Comparison of ENCODE assay signal across 11 mouse cellular contexts in genomic region chr9:65460198-65460597, GRCm38 (mm10). TPM values are rescaled to one million over a fixed set of nuclear protein-coding genes. Genes with fewer than 3 reads are reported as not detected.
A peak's percentile ranks its signal among the peaks of the same experiment; 100 is the strongest.
DNase-seq lines count a peak whose midpoint lies in the region; ATAC-seq and TF ChIP-seq lines count a peak whose summit lies in the region.
"Had no signal": no experiment of that assay in that cellular context is flagged by ENCODE, and none has a peak within 500 bp of the region (broad histone marks: within the 10 kb centered on the region; RNA-seq: fewer than 3 reads in every experiment).

No protein-coding gene starts in this region.

- H3K9me3 ChIP-seq in heart, embryonic 11.5 days (replicated peaks; ENCODE audit: control insufficient read depth, low read length): no peaks in the 10 kb centered on the region
- no peaks in the 10 kb centered on the region for H3K9me3 ChIP-seq in heart, postnatal 0 days (replicated peaks; ENCODE audit: control insufficient read depth, low read length)
- H3K9me3 ChIP-seq in liver, postnatal 0 days (ENCODE audit: low read length): no peaks in the 10 kb centered on the region

- H3K4me3 ChIP-seq in heart, embryonic 11.5 days (ENCODE audit: low read depth, low read length): peak overlapping the region; percentile 87
- H3K4me3 ChIP-seq in heart, postnatal 0 days (ENCODE audit: low read depth, low read length): peak overlapping the region; percentile 80
- H3K4me3 ChIP-seq in liver, postnatal 0 days (ENCODE audit: low read depth, low read length): no peak overlapping the region

- H3K36me3 ChIP-seq in heart, embryonic 11.5 days (ENCODE audit: control insufficient read depth, insufficient read depth, low read length): no peaks in the 10 kb centered on the region
- H3K36me3 ChIP-seq in heart, postnatal 0 days (replicated peaks; ENCODE audit: control insufficient read depth, insufficient read depth, low read length): no peaks in the 10 kb centered on the region
- H3K36me3 ChIP-seq in liver, postnatal 0 days (replicated peaks; ENCODE audit: insufficient read depth, low read length): no peaks in the 10 kb centered on the region

- peak overlapping the region; percentile 66; the same call in 1 of the 2 replicates for H3K27ac ChIP-seq in heart, embryonic 11.5 days (ENCODE audit: low read depth, low read length)
- peak overlapping the region; percentile 34; the same call in 1 of the 2 replicates for H3K27ac ChIP-seq in heart, postnatal 0 days (ENCODE audit: low read depth)
- no peak overlapping the region for H3K27ac ChIP-seq in liver, postnatal 0 days (ENCODE audit: low read depth)

- no peak for TF ChIP-seq CTCF in heart, postnatal 0 days (IDR thresholded peaks at IDR 0.05; ENCODE audit: low read depth)
- no peak for TF ChIP-seq CTCF in liver, postnatal 0 days (IDR thresholded peaks at IDR 0.05; ENCODE audit: low read depth)

- TF ChIP-seq EP300 in heart, postnatal 0 days (IDR thresholded peaks at IDR 0.05; ENCODE audit: low read depth): no peak
- no peak for TF ChIP-seq EP300 in liver, postnatal 0 days (IDR thresholded peaks at IDR 0.05; ENCODE audit: low read depth)

- WGBS in heart, embryonic 11.5 days (ENCODE audit: insufficient replicate concordance): 54% methylated on average over 3 of the region's 3 CpGs
- WGBS in heart, postnatal 0 days: 55% methylated on average over 3 of the region's 3 CpGs
- WGBS in liver, postnatal 0 days (ENCODE audit: insufficient replicate concordance): 64% methylated on average over 3 of the region's 3 CpGs

- H3K27me3 ChIP-seq in heart, embryonic 11.5 days (ENCODE audit: control insufficient read depth, insufficient read depth, low read length): no peaks in the 10 kb centered on the region
- H3K27me3 ChIP-seq in heart, postnatal 0 days (ENCODE audit: control insufficient read depth, insufficient read depth, low read length): no peaks in the 10 kb centered on the region
- H3K27me3 ChIP-seq in liver, postnatal 0 days (ENCODE audit: insufficient read depth, low read length): no peaks in the 10 kb centered on the region

- H3K9ac ChIP-seq in heart, embryonic 11.5 days (ENCODE audit: low read depth, low read length): peak overlapping the region; percentile 84
- 0 out of 2 replicates have a peak overlapping the region, but pooled peaks have one; percentile 64 for H3K9ac ChIP-seq in heart, postnatal 0 days (replicated peaks; ENCODE audit: low read depth, low read length)
- H3K9ac ChIP-seq in liver, postnatal 0 days (replicated peaks): no peak overlapping the region

- peaks cover 14% of the 10 kb centered on the region for H3K4me1 ChIP-seq in heart, embryonic 11.5 days (ENCODE audit: control insufficient read depth, insufficient read depth, low read length)
- H3K4me1 ChIP-seq in heart, postnatal 0 days (ENCODE audit: control insufficient read depth, insufficient read depth): peaks cover 15% of the 10 kb centered on the region
- H3K4me1 ChIP-seq in liver, postnatal 0 days (ENCODE audit: insufficient read depth): peaks cover 15% of the 10 kb centered on the region

- peak overlapping the region; percentile 78 for H3K4me2 ChIP-seq in heart, embryonic 11.5 days
- H3K4me2 ChIP-seq in heart, postnatal 0 days (ENCODE audit: low read depth, low read length): peak overlapping the region; percentile 70
- H3K4me2 ChIP-seq in liver, postnatal 0 days (ENCODE audit: low read depth, low read length): peak overlapping the region; percentile 78

- no peak for DNase-seq in heart, adult 9 months (ENCODE audit: low spot score in 2 of 2)
- DNase-seq in brain, adult 2 months (ENCODE audit: low read depth, low spot score): peak; percentile 8
- no peak for DNase-seq in heart, postnatal 0 days (ENCODE audit: low spot score)
- DNase-seq in liver, postnatal 0 days: no peak
- no peak for DNase-seq in urinary bladder, postnatal 4 days (ENCODE audit: low spot score in 2 of 2)
- no peak for DNase-seq in adrenal gland, adult (ENCODE audit: inconsistent age in 2 of 2, low spot score in 1 of 2)

- no peak for ATAC-seq in heart, embryonic 11.5 days (replicated peaks; ENCODE audit: insufficient number of reproducible peaks, low FRiP score, low TSS enrichment)
- no peak for ATAC-seq in heart, postnatal 0 days (ENCODE audit: insufficient read depth, low read depth)
- no peak for ATAC-seq in liver, postnatal 0 days
- no peak for ATAC-seq in erythroblast, adult 5-6 weeks (replicated peaks; ENCODE audit: low FRiP score, poor library complexity, severe bottlenecking)

RNA-seq across cellular contexts. Expression of gene Spg21, which starts 0.5 kb away (rescaled TPM):
- 62.6 and 68.8 TPM in 2 replicates for polyA plus RNA-seq in heart, embryonic 11.5 days (2014; fragmentation: Nextera tagmentation; extraction: Ambion mirVana)
- 43.2 and 52.4 TPM in 2 replicates for total RNA-seq in heart, postnatal 0 days (2014; rRNA removed; ENCODE audit: low replicate concordance)
- polyA plus RNA-seq in heart, postnatal 0 days (2015; fragmentation: Nextera tagmentation; extraction: Ambion mirVana): 41.3 and 44.7 TPM in 2 replicates
- 34.4 and 37.0 TPM in 2 replicates for polyA plus RNA-seq in liver, postnatal 0 days (2015; fragmentation: Nextera tagmentation; extraction: Ambion mirVana)
- 12.5 and 12.7 TPM in 2 replicates for total RNA-seq in erythroblast, adult 5-6 weeks (2015; ENCODE audit: low replicate concordance)
- 10.2 and 14.9 TPM in 2 replicates for total RNA-seq in erythroblast, adult 5-6 weeks (2017; ENCODE audit: low replicate concordance)

RNA-seq across cellular contexts. Expression of gene Mtfmt, which starts 24.6 kb away (rescaled TPM):
- 13.6 and 15.3 TPM in 2 replicates for polyA plus RNA-seq in heart, embryonic 11.5 days (2014; fragmentation: Nextera tagmentation; extraction: Ambion mirVana)
- total RNA-seq in heart, postnatal 0 days (2014; rRNA removed; ENCODE audit: low replicate concordance): 11.5 and 15.9 TPM in 2 replicates
- 9.1 TPM in 2 replicates for polyA plus RNA-seq in heart, postnatal 0 days (2015; fragmentation: Nextera tagmentation; extraction: Ambion mirVana)
- polyA plus RNA-seq in liver, postnatal 0 days (2015; fragmentation: Nextera tagmentation; extraction: Ambion mirVana): 7.2 and 7.3 TPM in 2 replicates
- 2.1 and 4.8 TPM in 2 replicates for total RNA-seq in erythroblast, adult 5-6 weeks (2015; ENCODE audit: low replicate concordance)
- total RNA-seq in erythroblast, adult 5-6 weeks (2017; ENCODE audit: low replicate concordance): 1.2 and 2.5 TPM in 2 replicates

RNA-seq across cellular contexts. Expression of gene Slc51b, which starts 37.4 kb away (rescaled TPM):
- polyA plus RNA-seq in heart, embryonic 11.5 days (2014; fragmentation: Nextera tagmentation; extraction: Ambion mirVana): not detected in 2 replicates
- not detected in 2 replicates for total RNA-seq in heart, postnatal 0 days (2014; rRNA removed; ENCODE audit: low replicate concordance)
- not detected in 2 replicates for polyA plus RNA-seq in heart, postnatal 0 days (2015; fragmentation: Nextera tagmentation; extraction: Ambion mirVana)
- polyA plus RNA-seq in liver, postnatal 0 days (2015; fragmentation: Nextera tagmentation; extraction: Ambion mirVana): 15.1 and 17.0 TPM in 2 replicates
- not detected in 2 replicates for total RNA-seq in erythroblast, adult 5-6 weeks (2015; ENCODE audit: low replicate concordance)
- total RNA-seq in erythroblast, adult 5-6 weeks (2017; ENCODE audit: low replicate concordance): not detected in 2 replicates
- total RNA-seq: adrenal gland, postnatal 14 days; gastrocnemius, adult 18-20 months; left cerebral cortex, postnatal 36 days had no signal

RNA-seq across cellular contexts. Expression of gene Ankdd1a, which starts 59.8 kb away (rescaled TPM):
- polyA plus RNA-seq in heart, embryonic 11.5 days (2014; fragmentation: Nextera tagmentation; extraction: Ambion mirVana): not detected in 2 replicates
- not detected in 2 replicates for total RNA-seq in heart, postnatal 0 days (2014; rRNA removed; ENCODE audit: low replicate concordance)
- polyA plus RNA-seq in heart, postnatal 0 days (2015; fragmentation: Nextera tagmentation; extraction: Ambion mirVana): not detected in 2 replicates
- polyA plus RNA-seq in liver, postnatal 0 days (2015; fragmentation: Nextera tagmentation; extraction: Ambion mirVana): not detected in 2 replicates
- total RNA-seq in erythroblast, adult 5-6 weeks (2015; ENCODE audit: low replicate concordance): not detected in 2 replicates
- not detected in 2 replicates for total RNA-seq in erythroblast, adult 5-6 weeks (2017; ENCODE audit: low replicate concordance)
- total RNA-seq: adrenal gland, postnatal 14 days; gastrocnemius, adult 18-20 months had no signal

Comparison
In these comparisons a context has a peak if more than half of its experiments do, and no peak if none do; other contexts are left out.
1. RNA of gene Slc51b, which starts 37.4 kb away (polyA plus RNA-seq): 15.1 to 17.0 TPM in liver, postnatal 0 days; not detected in heart, embryonic 11.5 days and not detected in heart, postnatal 0 days; every median in the first group is over 10 times any median in the second.
2. Peak in every context shown above with its lines, with median percentiles within 50 percentile points of each other: H3K4me2 ChIP-seq.